Mouse (Mus musculus) layer of hippocampus, adult 8-10 months (tissue): ENCODE results near the gene Mapk8ip1. TPM values are rescaled to one million over a fixed set of nuclear protein-coding genes. Genes with fewer than 3 reads are reported as not detected.

Source experiments
- DNase-seq, 2 experiments: peaks; one replicate each; pipeline ENCODE4 v3.0.0; 2022; ENCODE audit warnings: low spot score in 2 of 2
- total RNA-seq, 4 experiments: library from RNA; stranded (reverse); gene quantifications; 2 replicates each; pipeline ENCODE4 v1.2.4; 2022

Gene Mapk8ip1
- total RNA-seq, 4 experiments from 2014 or later: 287 to 306 (median 298) TPM

GRCm38 (mm10) chr2:92391116-92391515, 9.9 kb downstream of the Mapk8ip1 start:
- peak in 1 of 2 experiments; percentile 55 for DNase-seq

DNA sequence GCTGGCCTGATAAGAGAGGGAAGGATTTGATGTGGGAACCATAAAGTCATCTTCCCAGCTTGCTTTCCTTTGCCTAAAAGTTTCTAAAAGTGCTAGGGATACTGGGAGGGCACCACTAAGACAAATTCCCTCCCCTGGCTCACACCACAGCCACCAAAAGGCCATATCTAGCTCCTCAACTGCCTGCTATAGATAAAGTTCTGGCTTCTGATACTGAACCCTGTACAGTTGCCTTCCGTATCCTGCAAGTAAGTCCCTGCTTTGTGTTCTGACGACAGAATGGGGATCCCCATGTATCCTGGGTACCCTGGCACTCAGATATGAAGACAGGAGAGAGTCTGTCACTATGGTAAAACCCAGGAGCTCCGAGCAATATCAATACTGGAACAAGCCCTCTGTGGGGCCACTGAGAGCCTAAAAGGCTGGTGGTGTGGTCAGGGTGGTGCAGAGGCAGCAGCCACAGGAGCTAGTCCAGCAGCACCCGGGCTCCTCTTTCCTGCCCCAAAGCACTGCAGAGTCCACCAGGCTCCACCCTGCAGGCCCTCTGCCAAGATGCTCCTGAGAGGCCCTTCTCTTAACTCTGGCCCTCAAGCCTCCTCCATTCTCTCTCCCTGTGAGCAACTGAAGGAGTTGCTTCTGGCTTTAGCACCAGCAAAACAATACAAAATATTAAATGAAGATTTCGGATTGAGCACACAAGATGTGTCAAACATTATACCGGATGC, 10.7 kb downstream of the Mapk8ip1 start:
- DNase-seq: no peak

DNA sequence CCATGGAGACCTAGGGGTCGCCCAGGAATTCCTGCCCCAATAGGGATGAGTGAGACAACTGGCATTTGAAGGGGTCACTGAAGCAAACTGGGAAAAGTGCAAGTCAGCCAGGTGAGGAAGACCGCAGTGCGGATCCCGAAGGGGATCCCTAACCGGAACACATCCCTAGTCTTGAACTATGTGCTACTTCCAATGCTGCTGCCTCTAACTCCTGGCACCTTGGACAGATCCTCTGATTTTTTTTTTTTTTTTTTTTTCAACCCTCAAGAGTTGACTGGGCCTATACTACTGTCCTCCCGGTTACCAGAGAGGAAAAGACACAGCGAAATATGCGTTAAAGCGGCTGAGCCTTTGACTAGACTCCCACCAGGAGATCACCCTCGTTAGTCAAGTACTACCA, 11.4 kb downstream of the Mapk8ip1 start:
- no peak for DNase-seq

DNA sequence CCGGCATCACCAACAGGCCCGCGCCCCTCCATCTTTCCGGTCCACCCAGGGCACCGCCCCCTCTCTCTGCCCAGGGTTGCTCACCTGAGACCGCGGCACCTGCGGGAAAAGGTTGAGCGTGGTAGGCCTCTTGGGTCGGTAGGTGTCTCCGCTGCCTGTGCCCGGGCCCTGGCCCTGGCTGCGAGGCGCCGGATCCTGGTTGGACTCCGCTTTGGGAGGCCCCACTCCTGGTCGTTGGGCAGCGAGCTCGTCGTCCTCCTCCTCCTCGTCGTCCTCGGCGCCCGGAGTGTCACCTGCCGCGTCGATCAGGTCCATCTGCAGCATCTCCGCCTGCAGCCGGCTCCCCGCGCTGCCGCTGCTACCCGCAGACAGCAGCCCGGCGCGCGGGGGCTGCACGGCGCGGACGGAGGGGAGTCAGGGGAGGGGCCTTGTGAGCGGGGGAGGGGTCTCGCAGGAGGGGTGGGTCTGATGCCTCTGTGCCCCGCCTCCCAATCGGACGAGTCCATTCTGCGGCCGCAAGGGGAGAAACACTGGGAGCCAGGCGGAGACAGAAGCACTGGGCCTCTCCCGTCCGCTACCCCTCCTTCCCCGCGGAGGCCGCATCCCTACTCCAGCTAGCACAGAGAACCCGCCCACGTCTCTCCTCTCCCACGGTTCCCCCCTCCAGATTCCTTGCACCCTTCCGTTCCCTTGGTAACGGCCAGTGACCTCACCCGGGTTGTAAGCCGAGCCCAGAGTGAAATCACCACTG, 12.0 kb downstream of the Mapk8ip1 start:
- DNase-seq: peak; percentile 92 to 96

DNA sequence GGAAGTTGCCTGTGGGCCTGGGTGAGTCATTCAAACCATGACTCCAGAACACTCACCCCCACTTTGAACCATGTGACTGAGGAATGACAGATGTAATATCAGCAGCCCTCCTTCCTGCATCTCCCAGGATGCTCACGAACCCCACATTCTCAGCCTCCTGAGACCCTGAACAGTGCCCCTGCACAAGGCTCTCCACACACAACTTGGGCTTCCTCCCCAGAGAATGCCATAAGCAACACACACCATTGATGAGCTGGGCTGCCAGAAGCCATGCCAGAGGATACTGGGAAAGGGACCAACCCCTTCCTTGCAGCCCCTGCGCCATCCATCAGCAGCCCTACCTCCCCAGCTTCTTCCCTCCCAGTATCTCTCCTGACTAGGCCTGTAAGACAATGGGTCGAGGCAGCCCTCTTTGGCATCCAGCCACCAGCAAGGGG, 13.0 kb downstream of the Mapk8ip1 start:
- no peak for DNase-seq

DNA sequence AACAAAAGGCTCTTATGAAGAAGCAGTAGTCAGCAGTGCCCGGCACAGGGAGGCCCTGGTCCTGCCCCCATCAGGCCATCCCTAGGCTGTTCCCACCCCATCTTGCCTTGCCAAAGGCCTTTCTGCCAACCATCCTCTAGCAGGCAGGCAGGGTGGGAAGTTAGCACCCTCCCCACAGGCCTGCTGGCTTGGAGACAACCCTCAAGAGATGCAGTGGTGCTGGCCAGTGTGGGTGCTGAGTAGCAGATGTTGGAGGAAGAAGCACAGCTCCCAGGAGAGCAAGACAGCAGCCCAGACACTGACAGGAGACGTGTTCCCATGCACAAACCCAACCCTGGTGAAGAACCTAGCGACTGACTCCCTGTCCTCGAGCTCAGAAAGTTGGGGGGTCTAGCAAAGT, 13.4 kb downstream of the Mapk8ip1 start:
- DNase-seq: peak; percentile 62 to 83

DNA sequence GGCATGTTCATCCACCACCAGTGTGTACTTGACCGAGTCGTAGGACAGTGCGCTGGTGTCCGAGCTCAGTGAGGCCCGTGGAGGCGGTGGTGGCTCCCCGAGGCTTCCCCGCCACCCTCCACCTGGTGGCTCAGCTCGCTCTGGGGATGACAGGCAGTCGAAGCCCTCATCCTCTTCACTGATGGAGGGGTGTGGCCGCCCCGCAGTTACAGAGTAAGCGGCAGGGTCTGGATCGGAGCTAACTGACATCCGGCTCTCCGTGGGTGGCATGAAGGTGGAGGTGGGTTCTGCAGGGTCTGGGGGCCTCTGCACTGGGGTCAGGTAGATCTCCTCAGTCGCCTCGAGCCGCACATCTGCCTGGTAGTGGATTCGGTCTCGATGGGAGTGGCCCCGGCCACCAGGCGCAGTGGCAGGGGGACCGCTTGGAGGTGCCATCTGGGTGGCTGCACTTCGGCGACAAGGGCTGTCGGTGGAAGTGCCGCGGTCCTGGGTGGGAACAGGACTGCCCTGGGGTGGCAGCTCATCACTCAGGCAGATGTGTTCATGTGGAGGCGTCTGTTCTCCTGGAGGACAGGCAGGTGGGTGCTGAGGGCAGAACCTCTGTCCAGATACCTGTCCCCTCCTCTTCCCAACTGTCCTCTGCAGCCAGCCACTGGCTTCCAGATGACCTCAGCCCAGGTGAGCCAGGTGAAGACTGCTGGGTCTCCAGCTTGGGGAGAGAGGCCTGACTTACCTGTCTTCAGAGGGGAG, 14.1 kb downstream of the Mapk8ip1 start:
- no peak for DNase-seq

DNA sequence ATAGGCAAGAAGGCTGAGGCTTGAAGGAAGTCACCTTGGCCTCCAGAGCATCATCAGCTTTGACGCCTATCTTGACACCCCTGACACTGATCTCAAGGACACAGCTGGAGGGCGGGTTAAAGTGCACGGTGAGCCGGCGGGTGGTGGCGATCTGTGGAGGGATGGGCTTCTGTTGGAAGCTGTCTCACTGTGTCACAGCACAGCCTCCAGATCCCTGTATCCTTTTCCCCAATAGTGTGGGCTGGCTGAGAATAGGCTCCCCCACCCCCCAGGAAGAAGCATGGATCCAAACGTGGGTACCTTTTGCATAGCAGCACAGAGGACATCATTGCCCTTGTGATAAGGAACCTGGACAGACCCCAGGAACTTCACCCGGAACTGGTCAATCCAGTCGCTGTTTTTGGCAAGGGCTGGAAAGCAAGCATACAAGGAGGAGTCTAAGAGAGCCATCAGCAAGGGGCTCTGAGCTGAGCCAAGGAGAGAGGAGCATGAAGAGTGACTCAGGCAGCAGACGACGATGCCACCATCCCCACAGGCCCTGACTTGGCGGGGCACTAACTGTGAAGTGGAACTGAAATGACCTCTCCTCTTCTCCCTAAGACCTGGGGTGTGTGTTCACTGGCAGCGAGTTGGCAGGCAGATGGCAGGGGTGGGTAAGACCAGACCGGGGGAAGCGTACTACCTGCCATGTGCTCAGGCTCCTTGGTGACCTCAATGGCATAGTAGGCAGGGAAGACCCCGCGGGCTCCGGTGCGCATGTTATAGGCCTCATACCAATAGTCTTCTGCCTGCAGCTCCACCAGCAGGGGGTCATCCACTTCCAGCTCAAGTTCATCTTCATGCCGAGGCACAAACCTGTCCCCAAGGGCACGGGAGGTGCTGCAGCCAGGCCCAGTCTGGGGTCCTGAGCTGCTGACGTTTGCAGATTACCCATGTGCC, 15.7 kb downstream of the Mapk8ip1 start:
- no peak for DNase-seq

DNA sequence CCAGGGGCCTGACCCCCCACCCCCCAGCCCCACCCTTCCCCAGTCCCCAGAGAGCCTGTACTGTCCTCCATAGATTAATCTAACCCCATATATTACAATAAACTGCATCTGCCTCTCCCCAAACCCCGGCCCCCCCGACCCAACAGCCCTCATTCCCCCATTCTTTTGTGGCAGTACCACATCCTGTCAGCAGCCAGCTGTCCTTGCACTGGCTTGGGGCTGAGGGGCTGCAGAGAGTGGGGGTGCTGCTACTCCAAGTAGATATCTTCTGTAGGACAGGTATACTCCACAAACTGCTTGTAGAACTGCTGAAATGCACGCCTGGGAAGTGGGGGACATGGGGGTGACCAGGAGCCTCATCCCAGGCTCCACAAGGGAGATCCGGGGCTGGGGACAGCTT, 17.0 kb downstream of the Mapk8ip1 start:
- no peak for DNase-seq

DNA sequence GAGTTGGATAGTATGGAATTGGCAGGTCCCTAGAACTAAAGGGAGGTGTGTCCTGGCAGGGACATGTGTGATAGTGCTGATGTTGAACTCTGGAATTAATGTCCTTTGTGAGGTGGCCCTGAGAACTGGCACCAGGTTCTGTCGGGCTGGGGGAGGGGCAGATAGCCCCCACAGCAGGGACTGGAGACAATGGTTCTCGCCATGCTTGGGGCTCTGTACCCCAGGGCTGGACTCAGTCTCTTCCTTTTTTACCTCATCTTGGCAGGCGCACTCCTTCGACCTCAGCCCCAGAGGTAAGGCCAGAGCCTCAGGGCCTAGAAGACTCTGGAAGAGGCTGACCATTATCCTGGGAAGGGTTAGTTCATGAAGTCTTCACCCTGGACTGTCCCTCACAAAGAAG, 18.3 kb downstream of the Mapk8ip1 start:
- no peak for DNase-seq

- DNase-seq: no peak
These were observed 19.0 kb downstream of the Mapk8ip1 start, which contains the start of gene 1700029I15Rik for GRCm38 (mm10) chr2:92381901-92382588. 1700029I15Rik (plus strand) TSS chr2:92382538.

- no peak for DNase-seq
These were observed 19.9 kb downstream of the Mapk8ip1 start for GRCm38 (mm10) chr2:92381161-92381560.

DNA sequence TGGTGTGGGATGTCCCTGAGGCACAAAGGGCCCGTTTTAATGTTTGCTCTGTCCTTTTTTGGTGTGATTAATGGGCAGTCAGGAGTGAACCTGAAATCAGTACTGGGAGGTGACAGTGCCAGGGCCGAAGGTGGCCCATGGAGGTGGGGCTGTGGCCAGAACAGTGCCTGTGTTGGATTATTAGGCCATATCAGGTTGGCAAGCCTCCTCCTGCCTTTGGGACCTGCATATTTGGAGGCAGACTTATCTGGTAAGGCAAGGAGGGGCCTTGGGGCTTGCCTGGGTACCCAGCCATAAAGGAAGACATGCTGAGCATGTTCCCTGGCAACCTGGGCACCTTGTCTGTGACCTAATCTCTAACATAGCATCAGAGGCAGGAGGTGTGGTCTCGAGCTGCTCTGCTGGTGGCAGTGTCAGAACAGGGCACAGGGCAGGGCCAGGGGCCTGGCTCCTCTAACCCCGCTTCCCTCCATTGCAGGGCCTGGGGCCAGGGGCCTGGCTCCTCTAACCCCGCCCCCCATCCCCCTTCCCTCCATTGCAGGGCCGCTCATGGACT, 20.5 kb downstream of the Mapk8ip1 start:
- no peak for DNase-seq

DNA sequence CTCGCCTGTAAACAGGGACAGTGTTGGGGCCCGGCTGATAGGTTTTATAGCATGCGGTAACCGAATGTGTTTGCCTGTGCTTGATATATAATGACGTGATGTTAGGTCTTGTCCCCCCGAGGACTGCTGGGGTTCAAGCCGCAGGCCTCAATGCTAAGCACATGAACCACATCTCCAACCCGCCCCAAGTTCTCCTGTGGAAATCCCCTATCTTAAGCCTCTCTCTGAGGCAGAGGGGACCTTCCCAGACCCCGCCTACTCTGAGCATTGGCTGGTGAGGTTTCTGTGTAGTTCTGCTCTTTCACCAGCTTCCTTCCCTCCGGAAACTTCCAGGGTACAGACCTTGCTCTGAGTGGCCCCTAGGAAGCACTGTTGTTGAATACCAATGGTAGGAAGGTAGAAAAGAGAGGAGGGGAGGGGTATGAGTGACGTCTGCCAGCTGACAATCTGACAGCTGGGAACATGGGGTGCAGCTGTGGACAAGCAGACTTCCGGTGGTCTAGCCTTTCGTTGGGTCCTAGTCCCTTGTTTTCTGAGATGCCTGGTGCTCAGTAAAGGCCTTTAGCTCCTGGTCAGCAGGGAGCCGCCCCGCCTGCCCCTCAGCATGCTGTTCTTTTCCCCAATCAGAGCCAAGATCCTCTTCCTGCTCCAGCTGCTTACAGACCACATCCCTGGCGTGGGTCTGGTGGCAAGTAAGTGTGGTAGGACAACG, 21.1 kb downstream of the Mapk8ip1 start:
- DNase-seq: no peak

- no peak for DNase-seq
These were observed 23.7 kb downstream of the Mapk8ip1 start for GRCm38 (mm10) chr2:92377320-92377719.

- DNase-seq: no peak
These were observed 24.8 kb downstream of the Mapk8ip1 start for GRCm38 (mm10) chr2:92376300-92376699.

DNA sequence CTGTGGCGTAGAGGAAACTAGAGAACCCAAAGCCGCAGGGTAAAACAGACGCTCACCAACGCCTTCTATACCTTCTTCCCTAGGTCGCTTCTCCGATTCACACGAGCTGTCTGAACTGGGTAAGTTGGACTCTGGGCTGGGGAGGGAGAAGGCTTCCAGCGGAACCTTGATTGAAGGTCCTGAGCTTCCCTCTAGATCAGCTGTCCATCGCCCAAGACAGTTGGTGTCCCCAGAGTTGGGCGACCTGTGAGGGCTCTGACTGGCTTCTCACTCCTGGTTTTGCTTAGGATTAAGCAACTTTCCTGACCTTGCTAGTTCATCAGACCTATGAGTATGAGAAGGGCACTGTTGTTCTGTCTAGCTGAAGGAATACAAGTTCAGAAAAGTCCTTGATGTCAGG, 25.3 kb downstream of the Mapk8ip1 start:
- no peak for DNase-seq

DNA sequence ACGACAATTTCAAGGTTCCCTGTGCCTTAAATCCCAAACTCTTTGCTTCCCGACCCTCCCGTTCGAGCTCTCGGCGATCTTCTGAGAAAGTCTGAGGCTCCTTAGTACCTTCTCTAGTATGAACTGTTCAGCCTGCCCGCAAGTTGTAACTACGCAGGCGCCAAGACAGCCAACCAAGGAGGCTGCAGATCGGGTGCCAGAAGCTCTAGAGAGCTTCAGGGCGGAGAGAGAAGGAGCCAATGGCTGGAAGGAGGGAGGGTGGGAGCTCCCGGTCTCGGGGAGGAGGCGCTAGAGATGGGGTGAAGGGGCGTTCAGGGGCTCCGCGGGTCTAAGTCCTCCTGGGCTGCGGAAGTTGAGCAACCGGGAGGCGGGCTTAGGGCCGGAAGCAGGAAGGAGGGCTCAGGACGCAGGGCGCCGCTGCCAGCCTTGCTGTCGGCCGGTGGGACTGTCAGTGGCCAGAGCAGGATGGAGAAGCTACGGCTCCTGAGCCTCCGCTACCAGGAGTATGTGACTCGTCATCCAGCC, 25.9 kb downstream of the Mapk8ip1 start:
- DNase-seq: peak; percentile 95 to 98

- no peak for DNase-seq
These were observed 26.5 kb downstream of the Mapk8ip1 start, which contains the start of the genes Pex16 and Large2 for GRCm38 (mm10) chr2:92374514-92374913. Pex16 (plus strand) TSS chr2:92374676. Large2 (minus strand) TSS chr2:92374869.
